Mouse (Mus musculus) liver, adult 2 months (tissue): ENCODE data around the gene Arpc1a. TPM values are rescaled to one million over a fixed set of nuclear protein-coding genes. Genes with fewer than 3 reads are reported as not detected.
"Not testable (repeated sequence)": the region's sequence is repeated elsewhere in the genome, so short reads cannot be mapped to it uniquely, and the experiment has no call there.

Experiments
- DNase-seq: peaks from one replicate; pipeline ENCODE4 v3.0.0-alpha.2; 2011; ENCODE audit warnings: low read depth, low spot score; ENCODE audit errors: extremely low read depth
- H3K27ac ChIP-seq: fragments of 200-500 bp; replicated peaks from 2 replicates; pipeline ENCODE4 v1.5.1; 2012; ENCODE audit warnings: low read depth, mild to moderate bottlenecking, control low read depth, inconsistent platforms, low read length; ENCODE audit not compliant: insufficient read depth
- H3K27me3 ChIP-seq: fragments of 200-500 bp; 2 replicates; pipeline ENCODE4 v1.6.1; 2012; ENCODE audit warnings: mild to moderate bottlenecking, moderate library complexity, low read length, inconsistent platforms; ENCODE audit not compliant: control insufficient read depth, insufficient read depth
- H3K36me3 ChIP-seq: fragments of 200-500 bp; 2 replicates; pipeline ENCODE4 v1.6.1; 2012; ENCODE audit warnings: low read length, inconsistent platforms; ENCODE audit not compliant: control insufficient read depth, insufficient read depth
- H3K4me1 ChIP-seq: fragments of 200-500 bp; 2 replicates; pipeline ENCODE4 v1.6.1; 2011; ENCODE audit warnings: low read length; ENCODE audit not compliant: control insufficient read depth, insufficient read depth
- H3K4me3 ChIP-seq: fragments of 200-500 bp; 2 replicates; pipeline ENCODE4 v1.5.1; 2011; ENCODE audit warnings: low read depth, mild to moderate bottlenecking, control low read depth, low read length, moderate library complexity; ENCODE audit not compliant: insufficient read depth
- H3K79me2 ChIP-seq: fragments of 200-500 bp; 2 replicates; pipeline ENCODE4 v1.6.1; 2012; ENCODE audit warnings: inconsistent platforms, mild to moderate bottlenecking, low read length, moderate library complexity; ENCODE audit not compliant: control insufficient read depth, insufficient read depth
- H3K9ac ChIP-seq: fragments of 200-500 bp; 2 replicates; pipeline ENCODE4 v1.6.1; 2012; ENCODE audit warnings: low read depth, mild to moderate bottlenecking, control low read depth, inconsistent platforms, low read length
- CTCF ChIP-seq: fragments of 200-500 bp; IDR thresholded peaks from 2 replicates; pipeline ENCODE4 v1.5.1; 2011; ENCODE audit warnings: low read depth, low read length, control low read depth
- POLR2A ChIP-seq: fragments of 200-500 bp; IDR thresholded peaks from 2 replicates; pipeline ENCODE4 v1.6.1; 2011; ENCODE audit warnings: low read length, control low read depth; ENCODE audit not compliant: insufficient read depth; ENCODE audit errors: extremely low read depth
- WGBS: fragments of 180-500 bp; shearing (Covaris S2); methylation state at CpG from one replicate; pipeline ENCODE4 v1.1.7; 2018; 5-methylcytosine and 5-hydroxymethylcytosine counted together
- polyA plus RNA-seq: library from polyadenylated mRNA; depleted of rRNA; stranded (reverse); fragments of >200 nt; gene quantifications from 2 replicates; pipeline ENCODE4 v1.2.3, GENCODE M21; 2012; rRNA removed
- total RNA-seq: library from RNA; depleted of rRNA; stranded (reverse); fragments of >200 nt; gene quantifications from 2 replicates; pipeline ENCODE4 v1.2.3, GENCODE M21; 2014; rRNA removed

Gene Arpc1a
- total RNA-seq (36.0 and 47.1 TPM in 2 replicates), polyA plus RNA-seq (64.7 and 66.5 TPM in 2 replicates)

DNA sequence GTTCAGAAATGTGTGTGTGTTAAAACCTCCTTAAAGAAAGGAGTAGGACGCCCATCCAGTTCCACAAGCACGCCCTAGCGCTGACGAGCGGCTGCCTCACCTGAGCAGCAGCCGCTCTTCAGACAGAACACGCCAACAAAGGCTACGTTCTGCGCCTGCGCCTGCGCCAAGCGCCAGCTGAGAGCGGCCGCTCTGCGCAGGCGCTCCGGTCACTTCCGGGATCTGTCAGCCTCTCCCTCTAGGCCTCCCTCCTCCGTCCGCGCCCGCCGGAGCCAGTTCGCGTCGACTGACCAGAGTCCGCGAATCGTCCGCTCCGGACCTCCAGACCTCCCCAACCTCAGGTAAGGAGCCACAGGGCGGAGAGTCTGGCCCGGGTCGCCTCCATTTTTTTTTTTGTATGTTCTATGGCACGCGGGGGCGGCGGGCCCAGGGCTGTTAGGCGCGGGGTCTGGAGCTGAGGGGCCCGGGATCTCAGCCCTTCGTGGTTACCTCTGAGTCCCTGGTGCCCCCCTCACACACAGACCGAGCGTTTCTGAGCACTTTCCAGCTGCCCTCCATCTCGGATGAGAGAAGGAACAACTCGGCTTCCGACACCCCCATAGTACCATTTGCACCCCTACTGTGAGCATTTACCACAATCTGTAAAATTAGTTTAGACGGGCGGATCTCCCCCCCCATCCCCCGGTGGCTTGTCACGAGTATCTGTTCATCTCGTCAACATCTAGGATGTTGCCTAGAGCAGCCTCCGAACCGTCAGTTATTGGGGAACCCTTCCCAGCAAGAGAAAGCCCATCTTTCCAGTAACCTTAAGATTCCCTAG lies at the start of gene Arpc1a, which contains the start of gene Kpna7:
Gene Arpc1a (plus strand): TSS at position 199 of the 820 bp plus-strand sequence.
Gene Kpna7 (minus strand): TSS at position 399 of the 820 bp plus-strand sequence.
- Histone ChIP-seq H3K9ac (peak within 1 kb of the TSS; percentile 89), H3K4me3 (peak within 1 kb of the TSS; percentile 72), H3K27ac (peak within 1 kb of the TSS; percentile 50), H3K27me3 (no peaks in the 10 kb centered on the region), H3K36me3 (no peaks in the 10 kb centered on the region), H3K79me2 (peaks cover 11% of the 10 kb centered on the region; the same call in 1 of the 2 replicates), H3K4me1 (peaks cover 4% of the 10 kb centered on the region)
- TF ChIP-seq CTCF = no peak
- peak; percentile 62; the same call in 1 of the 2 replicates for TF ChIP-seq POLR2A
- peak; percentile 84 for DNase-seq
- under 1% methylated on average over 54 of the region's 54 CpGs for WGBS

DNA sequence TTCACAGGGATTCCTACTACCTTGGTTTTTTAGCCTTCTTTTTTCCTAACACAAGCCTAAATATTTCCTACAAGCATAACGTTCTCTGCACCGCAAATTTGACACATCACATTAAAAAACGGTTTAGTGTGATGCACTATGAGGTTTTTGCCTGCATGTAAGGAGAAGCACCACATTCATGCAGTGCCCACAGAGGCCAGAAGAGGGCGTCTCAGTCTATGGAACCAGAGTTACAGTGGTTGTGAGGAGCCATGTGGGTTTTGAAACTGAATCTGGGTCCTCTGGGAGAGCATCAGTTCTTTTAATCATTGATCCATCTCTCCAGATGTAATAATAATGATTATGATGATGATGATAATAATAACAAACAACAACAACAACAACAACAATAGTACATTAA lies 42.0 kb upstream of the Arpc1a start:
- Histone ChIP-seq H3K79me2 (no peaks in the 10 kb centered on the region), H3K9ac (no peak overlapping the region), H3K27me3 (no peaks in the 10 kb centered on the region), H3K36me3 (no peaks in the 10 kb centered on the region), H3K4me1 (no peaks in the 10 kb centered on the region), H3K27ac (no peak overlapping the region), H3K4me3 (no peak overlapping the region)
- 44% methylated on average over 4 of the region's 4 CpGs for WGBS
- no peak for DNase-seq
- TF ChIP-seq POLR2A (no peak), CTCF (no peak; the same call in 1 of the 2 replicates)

- WGBS = 58% methylated on average over 3 of the region's 3 CpGs
- H3K27me3 ChIP-seq, H3K9ac ChIP-seq, H3K27ac ChIP-seq, H3K4me1 ChIP-seq, H3K79me2 ChIP-seq, H3K36me3 ChIP-seq, DNase-seq, H3K4me3 ChIP-seq: not testable (repeated sequence)
Observed at GRCm38 (mm10) chr5:145042690-145043089, 40.9 kb upstream of the Arpc1a start, which contains the start of gene 1700018F24Rik. Gene 1700018F24Rik (plus strand): TSS chr5:145042990.

GRCm38 (mm10) chr5:145054187-145054586 lies 29.4 kb upstream of the Arpc1a start:
- not testable (repeated sequence) for H3K36me3 ChIP-seq, H3K79me2 ChIP-seq, H3K4me1 ChIP-seq, H3K27ac ChIP-seq, H3K4me3 ChIP-seq, H3K9ac ChIP-seq, H3K27me3 ChIP-seq, DNase-seq
- 56% methylated on average over 3 of the region's 3 CpGs for WGBS

DNA sequence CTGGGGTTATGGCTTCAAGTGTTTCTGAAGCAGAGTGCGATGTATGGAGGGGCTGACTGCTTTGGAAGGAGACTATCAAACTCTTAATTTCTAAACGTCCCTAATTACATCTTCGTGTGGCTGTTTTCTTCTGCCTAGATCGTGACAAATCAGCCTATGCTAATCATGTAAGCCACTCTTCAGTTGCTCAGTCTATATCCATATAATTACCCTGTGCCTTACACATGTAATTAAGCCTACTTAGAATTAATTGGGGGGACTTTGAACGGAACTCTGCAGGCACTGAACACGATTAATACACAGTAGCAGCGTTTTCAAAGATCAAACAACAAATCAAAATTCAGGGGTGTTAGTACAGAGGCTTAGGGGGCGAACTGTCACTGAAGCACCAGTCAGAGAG lies 25.7 kb upstream of the Arpc1a start:
- Histone ChIP-seq H3K4me1 (no peaks in the 10 kb centered on the region), H3K79me2 (no peaks in the 10 kb centered on the region)
- 82% methylated on average over 8 of the region's 8 CpGs for WGBS

GRCm38 (mm10) chr5:145058722-145059121 lies 24.9 kb upstream of the Arpc1a start:
- H3K36me3 ChIP-seq = no peaks in the 10 kb centered on the region
- H3K79me2 ChIP-seq = no peaks in the 10 kb centered on the region
- no peak overlapping the region for H3K4me3 ChIP-seq
- no peak overlapping the region for H3K27ac ChIP-seq
- 90% methylated on average over 7 of the region's 7 CpGs for WGBS
- DNase-seq = no peak
- TF ChIP-seq CTCF = no peak
- TF ChIP-seq POLR2A = no peak
- H3K27me3 ChIP-seq = no peaks in the 10 kb centered on the region
- no peaks in the 10 kb centered on the region for H3K4me1 ChIP-seq
- H3K9ac ChIP-seq = no peak overlapping the region

More for the DNA sequence above, 25.7 kb upstream of the Arpc1a start:
- Histone ChIP-seq H3K27me3 (no peaks in the 10 kb centered on the region), H3K36me3 (no peaks in the 10 kb centered on the region), H3K27ac (no peak overlapping the region), H3K9ac (no peak overlapping the region), H3K4me3 (no peak overlapping the region)
- no peak for DNase-seq
- TF ChIP-seq POLR2A = no peak
- TF ChIP-seq CTCF = no peak
